ENCODE assay signal across 10 mouse cellular contexts in genomic region chr1:60669048-60669447, GRCm38 (mm10). TPM values are rescaled to one million over a fixed set of nuclear protein-coding genes. Genes with fewer than 3 reads are reported as not detected.
A peak's percentile ranks its signal among the peaks of the same experiment; 100 is the strongest.
DNase-seq lines count a peak whose midpoint lies in the region; ATAC-seq and TF ChIP-seq lines count a peak whose summit lies in the region.
"Had no signal": no experiment of that assay in that cellular context is flagged by ENCODE, and none has a peak within 500 bp of the region (broad histone marks: within the 10 kb centered on the region; RNA-seq: fewer than 3 reads in every experiment).

No protein-coding gene starts in this region.

- H3K4me3 ChIP-seq in forebrain, embryonic 13.5 days, result no peak overlapping the region
- no peak overlapping the region for H3K4me3 ChIP-seq in thymus, adult 2 months (ENCODE audit: control insufficient read depth, insufficient read depth, low read length)
- no peak overlapping the region for H3K4me3 ChIP-seq in hindbrain, embryonic 10.5 days

- no peak for ATAC-seq in forebrain, embryonic 13.5 days

- no peaks in the 10 kb centered on the region for H3K36me3 ChIP-seq in forebrain, embryonic 13.5 days (ENCODE audit: poor library complexity, severe bottlenecking)
- H3K36me3 ChIP-seq in thymus, adult 2 months (ENCODE audit: control insufficient read depth, insufficient read depth, low read length), result no peaks in the 10 kb centered on the region
- H3K36me3 ChIP-seq in hindbrain, embryonic 10.5 days, result no peaks in the 10 kb centered on the region

- no peak for TF ChIP-seq CTCF in thymus, adult 2 months (IDR thresholded peaks at IDR 0.05; ENCODE audit: borderline replicate concordance, control insufficient read depth, extremely low read depth, insufficient read depth, low read length, poor library complexity)

- H3K4me1 ChIP-seq in forebrain, embryonic 13.5 days, result peaks cover 12% of the 10 kb centered on the region
- no peaks in the 10 kb centered on the region for H3K4me1 ChIP-seq in thymus, adult 2 months (replicated peaks; ENCODE audit: control insufficient read depth, insufficient read depth, low read length)
- peaks cover 7% of the 10 kb centered on the region; the same call in 1 of the 2 replicates for H3K4me1 ChIP-seq in hindbrain, embryonic 10.5 days (replicated peaks)

- no peak overlapping the region for H3K4me2 ChIP-seq in forebrain, embryonic 13.5 days

- H3K27me3 ChIP-seq in forebrain, embryonic 13.5 days, result no peaks in the 10 kb centered on the region
- H3K27me3 ChIP-seq in thymus, adult 2 months (ENCODE audit: control insufficient read depth, insufficient read depth, low read length), result no peaks in the 10 kb centered on the region
- no peaks in the 10 kb centered on the region for H3K27me3 ChIP-seq in hindbrain, embryonic 10.5 days (ENCODE audit: insufficient read depth, poor library complexity, severe bottlenecking)

- H3K9me3 ChIP-seq in forebrain, embryonic 13.5 days (replicated peaks), result no peaks in the 10 kb centered on the region
- no peaks in the 10 kb centered on the region for H3K9me3 ChIP-seq in hindbrain, embryonic 10.5 days

- H3K9ac ChIP-seq in forebrain, embryonic 13.5 days, result no peak overlapping the region

- no peak for TF ChIP-seq POLR2A in thymus, adult 2 months (IDR thresholded peaks at IDR 0.05; ENCODE audit: control insufficient read depth, extremely low read depth, insufficient read depth, low read length, poor library complexity)

- 78% methylated on average over 9 of the region's 9 CpGs for WGBS in forebrain, embryonic 13.5 days
- WGBS in thymus, adult 2 months, result 84% methylated on average over 9 of the region's 9 CpGs
- WGBS in hindbrain, embryonic 10.5 days, result 75% methylated on average over 9 of the region's 9 CpGs

- DNase-seq in adrenal gland, postnatal 14 days, result peak; percentile 60
- no peak for DNase-seq in adrenal gland, adult 8-10 months
- DNase-seq in urinary bladder, adult 18-20 months (ENCODE audit: low spot score in 2 of 2), result peak; percentile 11 to 16
- no peak for DNase-seq in urinary bladder, postnatal 4 days (ENCODE audit: low spot score in 2 of 2)
- peak; percentile 42 to 83 for DNase-seq in kidney, postnatal 25 days
- DNase-seq in thymus, adult 2 months, result no peak
- DNase-seq in hindbrain, embryonic 10.5 days (ENCODE audit: low spot score), result no peak
- DNase-seq: cerebellum, adult 8-10 months had no signal

- no peak overlapping the region for H3K27ac ChIP-seq in forebrain, embryonic 13.5 days
- no peak overlapping the region for H3K27ac ChIP-seq in thymus, adult 2 months (ENCODE audit: control insufficient read depth, insufficient read depth, low read length)
- no peak overlapping the region for H3K27ac ChIP-seq in hindbrain, embryonic 10.5 days

RNA-seq across cellular contexts. Expression of gene Cd28, which starts 47.6 kb away (rescaled TPM):
- 0.52 and 4.2 TPM in 2 replicates for total RNA-seq in adrenal gland, postnatal 14 days (2021)
- total RNA-seq in adrenal gland, adult 8-10 months (2022), result under 1 TPM; 0.35 to 0.71 (median 0.48) TPM
- polyA plus RNA-seq in forebrain, embryonic 13.5 days (2015; fragmentation: Nextera tagmentation; extraction: Ambion mirVana), result 0.04 and 0.05 TPM in 2 replicates
- polyA plus RNA-seq in thymus, adult 2 months (2012; rRNA removed), result 56.0 and 58.4 TPM in 2 replicates
- 0.03 and 0.10 TPM in 2 replicates for polyA plus RNA-seq in hindbrain, embryonic 10.5 days (2016; fragmentation: Nextera tagmentation; extraction: Ambion mirVana)
- total RNA-seq: midbrain, postnatal 0 days had no signal

Comparison
In these comparisons a context has a peak if more than half of its experiments do, and no peak if none do; other contexts are left out.
1. DNase-seq: peak in adrenal gland, postnatal 14 days (single experiment), urinary bladder, adult 18-20 months (2 of 2) and kidney, postnatal 25 days (2 of 2); none in adrenal gland, adult 8-10 months (single experiment), urinary bladder, postnatal 4 days (0 of 2), thymus, adult 2 months (single experiment) and hindbrain, embryonic 10.5 days (single experiment).
2. RNA of gene Cd28, which starts 47.6 kb away (polyA plus RNA-seq): 56.0 to 58.4 TPM in thymus, adult 2 months; 0.04 to 0.05 TPM in forebrain, embryonic 13.5 days and 0.03 to 0.10 TPM in hindbrain, embryonic 10.5 days; every median in the first group is over 10 times any median in the second.